Mouse (Mus musculus): ENCODE results near the gene Wnt5b.

Gene Wnt5b

GRCm38 (mm10) chr6:119416643-119417042 lies 127.5 kb downstream of the Wnt5b start:
- DNase-seq (ENCODE audit: low spot score) = no peak

- DNase-seq (ENCODE audit: low spot score) = no peak
Observed at GRCm38 (mm10) chr6:119414262-119415043, 129.7 kb downstream of the Wnt5b start.

GRCm38 (mm10) chr6:119412588-119412987 lies 131.6 kb downstream of the Wnt5b start:
- no peak for DNase-seq (ENCODE audit: low spot score)

- no peak for DNase-seq (ENCODE audit: low spot score)
Observed at GRCm38 (mm10) chr6:119411511-119411910, 132.6 kb downstream of the Wnt5b start.

- DNase-seq (ENCODE audit: low spot score) = no peak
Observed at GRCm38 (mm10) chr6:119409766-119410165, 134.4 kb downstream of the Wnt5b start.

GRCm38 (mm10) chr6:119408582-119408981 lies 135.6 kb downstream of the Wnt5b start:
- DNase-seq (ENCODE audit: low spot score) = no peak

GRCm38 (mm10) chr6:119407818-119408217 lies 136.3 kb downstream of the Wnt5b start:
- DNase-seq (ENCODE audit: low spot score) = no peak

- no peak for DNase-seq (ENCODE audit: low spot score)
Observed at GRCm38 (mm10) chr6:119406528-119406927, 137.6 kb downstream of the Wnt5b start.

GRCm38 (mm10) chr6:119405310-119405709 lies 138.8 kb downstream of the Wnt5b start:
- DNase-seq (ENCODE audit: low spot score) = no peak

GRCm38 (mm10) chr6:119404854-119405253 lies 139.3 kb downstream of the Wnt5b start:
- no peak for DNase-seq (ENCODE audit: low spot score)

GRCm38 (mm10) chr6:119402976-119403375 lies 141.2 kb downstream of the Wnt5b start:
- no peak for DNase-seq (ENCODE audit: low spot score)

GRCm38 (mm10) chr6:119401545-119402304 lies 142.4 kb downstream of the Wnt5b start:
- DNase-seq (ENCODE audit: low spot score) = no peak

- no peak for DNase-seq (ENCODE audit: low spot score)
Observed at GRCm38 (mm10) chr6:119400649-119401048, 143.5 kb downstream of the Wnt5b start.

GRCm38 (mm10) chr6:119399371-119399770 lies 144.8 kb downstream of the Wnt5b start:
- DNase-seq (ENCODE audit: low spot score) = no peak

- DNase-seq (ENCODE audit: low spot score) = no peak
Observed at GRCm38 (mm10) chr6:119396309-119396634, 147.9 kb downstream of the Wnt5b start.

- DNase-seq (ENCODE audit: low spot score) = no peak
Observed at GRCm38 (mm10) chr6:119395421-119396308, 148.5 kb downstream of the Wnt5b start.

- DNase-seq (ENCODE audit: low spot score) = no peak
Observed at GRCm38 (mm10) chr6:119392836-119393235, 151.3 kb downstream of the Wnt5b start.

- DNase-seq (ENCODE audit: low spot score) = no peak
Observed at GRCm38 (mm10) chr6:119390728-119391127, 153.4 kb downstream of the Wnt5b start.

GRCm38 (mm10) chr6:119389089-119389488 lies 155.1 kb downstream of the Wnt5b start:
- DNase-seq (ENCODE audit: low spot score) = no peak

GRCm38 (mm10) chr6:119388650-119389012 lies 155.5 kb downstream of the Wnt5b start:
- DNase-seq (ENCODE audit: low spot score) = peak; percentile 95

GRCm38 (mm10) chr6:119387801-119388649 lies 156.1 kb downstream of the Wnt5b start:
- no peak for DNase-seq (ENCODE audit: low spot score)

- DNase-seq (ENCODE audit: low spot score) = no peak
Observed at GRCm38 (mm10) chr6:119386821-119387220, 157.3 kb downstream of the Wnt5b start.
